Mouse (Mus musculus) heart, adult 8-10 months (tissue): ENCODE results near the gene Olfr1109. TPM values are rescaled to one million over a fixed set of nuclear protein-coding genes. Genes with fewer than 3 reads are reported as not detected.

Experiments used
- DNase-seq: peaks from one replicate; pipeline ENCODE4 v3.0.0; 2022; ENCODE audit warnings: low spot score
- total RNA-seq, 4 experiments: library from RNA; stranded (reverse); gene quantifications; 2 replicates each; pipeline ENCODE4 v1.2.4; 2022

Gene Olfr1109
- total RNA-seq = not detected

DNA sequence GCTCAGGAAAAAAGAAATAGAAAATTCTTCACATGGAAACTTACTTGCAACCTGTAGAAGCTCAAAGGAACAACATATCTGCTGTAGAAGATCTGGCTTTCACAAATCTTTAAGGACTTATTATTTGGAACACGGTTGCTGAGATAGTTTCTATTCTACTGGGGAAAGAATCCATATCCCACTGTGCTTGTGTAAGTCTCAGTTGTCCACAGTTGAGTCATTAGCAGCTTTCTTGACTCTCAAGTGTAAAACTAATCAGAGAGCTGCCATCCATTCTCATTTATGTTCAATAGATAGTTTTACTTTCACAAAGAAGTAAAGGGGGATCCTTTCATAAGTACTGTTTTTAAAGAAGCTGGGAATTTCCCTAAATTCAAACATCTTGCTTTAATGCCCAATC, at the start of gene Olfr1109:
TSS of gene Olfr1109 (minus strand) at position 101 of the 400 bp plus-strand sequence.
- no peak for DNase-seq

DNA sequence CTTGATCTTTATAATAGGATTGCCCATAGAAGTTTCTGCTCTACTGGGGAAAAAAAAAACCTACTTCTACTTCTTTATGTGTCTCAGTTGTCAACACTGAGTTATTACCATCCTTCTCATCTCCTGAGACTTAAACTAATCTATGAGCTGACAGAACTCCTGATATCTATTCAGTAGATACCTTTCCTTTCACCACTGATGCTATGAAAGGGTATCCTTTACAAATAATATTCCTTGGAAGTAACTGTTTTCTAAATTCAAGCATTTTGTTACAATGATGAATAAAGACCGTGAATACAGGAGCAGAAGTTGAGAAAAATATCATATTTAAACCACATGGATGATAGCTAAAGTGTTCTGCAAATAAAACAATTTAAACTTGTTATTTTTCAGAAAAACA, 44.4 kb upstream of the Olfr1109 start, which contains the start of gene Olfr1110:
TSS of gene Olfr1110 (minus strand) at position 101 of the 400 bp plus-strand sequence.
- no peak for DNase-seq

DNA sequence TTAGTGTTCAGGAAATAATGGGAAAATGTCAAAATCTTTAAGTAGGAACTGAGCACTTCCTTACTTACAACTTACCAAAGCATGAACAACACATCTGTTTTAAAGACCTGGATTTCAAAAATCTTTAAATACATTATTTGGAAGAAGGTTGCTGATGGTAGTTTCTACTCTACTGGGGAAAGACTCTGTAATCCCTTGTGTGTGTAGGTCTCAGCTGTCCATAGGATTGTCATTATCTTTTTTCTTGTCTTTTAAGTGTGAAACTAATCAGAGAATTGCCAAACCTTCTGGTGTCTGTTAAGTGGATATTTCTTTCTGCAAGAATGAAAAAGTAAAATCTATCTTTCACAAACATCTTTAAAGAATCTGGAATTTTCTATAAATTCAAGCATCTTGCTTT, 18.7 kb upstream of the Olfr1109 start, which contains the start of gene Olfr259:
TSS of gene Olfr259 (minus strand) at position 101 of the 400 bp plus-strand sequence.
- DNase-seq = no peak

DNA sequence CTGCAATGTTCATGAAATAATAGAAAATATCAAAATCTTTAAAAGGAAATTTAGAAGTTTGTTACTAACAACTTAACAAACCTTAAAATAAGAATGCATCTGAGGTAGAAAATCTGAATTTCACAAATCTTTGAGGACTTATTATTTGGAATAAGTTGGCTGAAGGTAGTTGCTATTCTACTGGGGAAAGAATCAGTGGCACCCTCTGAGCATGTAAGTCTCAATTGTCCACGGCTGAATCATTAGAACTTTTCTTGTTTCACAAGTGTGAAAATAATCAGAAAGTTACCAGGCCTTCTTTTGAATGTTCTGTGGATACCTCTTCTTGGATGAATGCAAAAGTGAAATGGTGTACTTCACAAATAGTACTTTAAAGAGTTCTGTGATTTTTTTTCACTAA, 20.1 kb downstream of the Olfr1109 start, which contains the start of gene Olfr1107:
TSS of gene Olfr1107 (minus strand) at position 101 of the 400 bp plus-strand sequence.
- no peak for DNase-seq

DNA sequence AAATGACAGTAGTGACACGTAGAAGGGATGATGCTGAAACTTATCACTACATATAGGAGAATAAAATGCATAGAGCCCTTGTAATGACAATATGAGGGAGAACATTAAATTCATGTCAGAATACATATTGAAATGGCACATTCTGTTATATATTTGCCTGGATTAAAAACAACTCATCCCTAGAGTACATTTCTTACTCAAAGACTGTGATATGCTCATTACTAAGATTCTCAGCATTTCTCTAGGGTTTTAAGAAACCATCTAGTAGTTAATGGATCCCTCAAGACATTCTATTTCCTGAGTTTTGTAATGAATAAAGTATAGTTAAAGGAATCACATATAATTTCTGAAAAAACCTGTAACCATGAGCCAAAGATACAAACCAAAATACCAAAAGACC, 43.6 kb downstream of the Olfr1109 start, which contains the start of gene Olfr1106:
TSS of gene Olfr1106 (minus strand) at position 101 of the 400 bp plus-strand sequence.
- no peak for DNase-seq

Other genes starting within 250 kb of the Olfr1109 start
- not detected for gene Olfr1095, start 244.3 kb downstream of the Olfr1109 start, total RNA-seq
- not detected for gene Gm13723, start 221.2 kb downstream of the Olfr1109 start, total RNA-seq
- gene Olfr1097, start 203.8 kb downstream of the Olfr1109 start, total RNA-seq = not detected
- gene Olfr1098, start 171.5 kb downstream of the Olfr1109 start, total RNA-seq = not detected
- not detected for gene Olfr1099, start 135.3 kb downstream of the Olfr1109 start, total RNA-seq
- gene Olfr1100, start 116.1 kb downstream of the Olfr1109 start, total RNA-seq = not detected
- not detected for gene Olfr1101, start 104.8 kb downstream of the Olfr1109 start, total RNA-seq
- gene Olfr1102, start 97.6 kb downstream of the Olfr1109 start, total RNA-seq = not detected
- gene Olfr1104, start 68.9 kb downstream of the Olfr1109 start, total RNA-seq = not detected
- gene Olfr1105, start 59.5 kb downstream of the Olfr1109 start, total RNA-seq = not detected
- gene Olfr1106, start 43.7 kb downstream of the Olfr1109 start, total RNA-seq = not detected
- not detected for gene Olfr1107, start 20.2 kb downstream of the Olfr1109 start, total RNA-seq
- not detected for gene Olfr259, start 18.6 kb upstream of the Olfr1109 start, total RNA-seq
- not detected for gene Olfr1110, start 44.3 kb upstream of the Olfr1109 start, total RNA-seq
- not detected for gene Olfr1111, start 56.6 kb upstream of the Olfr1109 start, total RNA-seq
- gene Olfr1112, start 91.8 kb upstream of the Olfr1109 start, total RNA-seq = not detected
- not detected for gene Olfr1113, start 113.0 kb upstream of the Olfr1109 start, total RNA-seq
- not detected for gene Olfr1115, start 152.0 kb upstream of the Olfr1109 start, total RNA-seq
- gene Olfr1116, start 171.5 kb upstream of the Olfr1109 start, total RNA-seq = not detected
- not detected for gene Olfr1118, start 211.6 kb upstream of the Olfr1109 start, total RNA-seq